Mouse (Mus musculus): ENCODE measurements around the gene Gm13287. TPM values are rescaled to one million over a fixed set of nuclear protein-coding genes. Genes with fewer than 3 reads are reported as not detected.

Gene Gm13287
- polyA plus RNA-seq, 2 experiments: not detected

DNA sequence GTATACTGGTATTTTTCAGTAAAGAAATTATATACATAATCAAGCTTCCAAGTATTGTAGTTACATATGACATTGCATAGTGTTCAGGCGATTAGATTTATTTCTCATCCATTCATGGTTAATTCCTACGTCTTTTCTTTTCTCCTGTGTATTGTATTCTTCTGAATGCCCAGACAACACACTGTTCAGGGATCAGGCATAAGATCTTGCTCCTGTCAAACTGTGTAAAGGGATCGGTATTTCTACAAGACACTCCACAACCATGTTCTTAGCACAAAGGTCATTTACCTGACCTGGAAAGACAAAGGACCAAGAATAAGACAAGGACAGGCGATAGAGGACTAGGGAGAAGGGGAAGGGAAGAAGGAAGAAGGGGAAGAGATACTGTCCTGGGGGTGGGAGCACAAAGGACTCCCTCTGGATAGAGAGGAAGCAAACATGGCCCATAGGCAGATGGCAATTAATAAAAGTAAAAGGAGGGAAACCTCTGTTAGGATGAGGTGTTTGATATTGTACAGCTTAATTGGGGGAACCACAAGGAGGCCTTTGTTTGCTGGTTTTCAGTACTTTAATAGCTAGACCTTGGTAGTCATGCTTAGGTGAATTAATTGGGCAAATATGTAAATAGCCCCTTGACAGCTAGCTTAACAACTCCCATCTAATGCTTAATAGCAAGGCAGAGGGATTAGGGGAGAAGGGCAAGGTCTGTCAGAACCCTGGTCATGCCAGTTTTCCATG, 48.1 kb downstream of the Gm13287 start:
- Histone ChIP-seq H3K9me3 (ENCODE audit: control insufficient read depth, low read length) (no peaks in the 10 kb centered on the region), H3K36me3 (replicated peaks; ENCODE audit: control insufficient read depth, insufficient read depth, low read depth) (no peaks in the 10 kb centered on the region), H3K4me1 (replicated peaks; ENCODE audit: control insufficient read depth in 2 of 2, insufficient read depth in 2 of 2, low read length in 1 of 2) (no peaks in the 10 kb centered on the region), H3K4me2 (ENCODE audit: low read depth) (no peak overlapping the region), H3K9ac (replicated peaks) (no peak overlapping the region), H3K27me3 (ENCODE audit: control insufficient read depth, insufficient read depth, low read length) (no peaks in the 10 kb centered on the region), H3K27ac (no peak overlapping the region), H3K4me3 (ENCODE audit: insufficient read depth in 1 of 2, low read depth in 2 of 2, low read length in 2 of 2) (no peak overlapping the region)
- 57% methylated on average over 4 of the region's 4 CpGs for WGBS (ENCODE audit: insufficient replicate concordance)
- TF ChIP-seq CTCF (IDR thresholded peaks at IDR 0.05; ENCODE audit: low read depth): no peak
- DNase-seq (ENCODE audit: low read depth in 3 of 3, low spot score in 3 of 3) (no peak), ATAC-seq (ENCODE audit: insufficient read depth) (no peak)

Other genes starting within 250 kb of the Gm13287 start
Only the 30 nearest of the 31 such genes appear.
- not detected in 2 replicates for gene Ifna14, start 231.5 kb upstream of the Gm13287 start, polyA plus RNA-seq (2012; rRNA removed)
- gene Ifna14, start 231.5 kb upstream of the Gm13287 start, polyA plus RNA-seq (2014; fragmentation: Nextera tagmentation; extraction: Ambion mirVana): not detected in 2 replicates
- gene Ifna9, start 210.9 kb upstream of the Gm13287 start, polyA plus RNA-seq (2012; rRNA removed): not detected in 2 replicates
- not detected in 2 replicates for gene Ifna9, start 210.9 kb upstream of the Gm13287 start, polyA plus RNA-seq (2014; fragmentation: Nextera tagmentation; extraction: Ambion mirVana)
- not detected in 2 replicates for gene Ifna12, start 199.9 kb upstream of the Gm13287 start, polyA plus RNA-seq (2012; rRNA removed)
- gene Ifna12, start 199.9 kb upstream of the Gm13287 start, polyA plus RNA-seq (2014; fragmentation: Nextera tagmentation; extraction: Ambion mirVana): not detected in 2 replicates
- not detected in 2 replicates for gene C87499, start 168.8 kb upstream of the Gm13287 start, polyA plus RNA-seq (2012; rRNA removed)
- gene C87499, start 168.8 kb upstream of the Gm13287 start, polyA plus RNA-seq (2014; fragmentation: Nextera tagmentation; extraction: Ambion mirVana): not detected in 2 replicates
- gene Ifna13, start 158.8 kb upstream of the Gm13287 start, polyA plus RNA-seq (2012; rRNA removed): not detected in 2 replicates
- not detected in 2 replicates for gene Ifna13, start 158.8 kb upstream of the Gm13287 start, polyA plus RNA-seq (2014; fragmentation: Nextera tagmentation; extraction: Ambion mirVana)
- not detected in 2 replicates for gene Ifna16, start 126.3 kb upstream of the Gm13287 start, polyA plus RNA-seq (2012; rRNA removed)
- not detected in 2 replicates for gene Ifna16, start 126.3 kb upstream of the Gm13287 start, polyA plus RNA-seq (2014; fragmentation: Nextera tagmentation; extraction: Ambion mirVana)
- not detected in 2 replicates for gene Ifna2, start 119.3 kb upstream of the Gm13287 start, polyA plus RNA-seq (2012; rRNA removed)
- not detected in 2 replicates for gene Ifna2, start 119.3 kb upstream of the Gm13287 start, polyA plus RNA-seq (2014; fragmentation: Nextera tagmentation; extraction: Ambion mirVana)
- gene Ifnab, start 111.9 kb upstream of the Gm13287 start, polyA plus RNA-seq (2012; rRNA removed): not detected in 2 replicates
- not detected in 2 replicates for gene Ifnab, start 111.9 kb upstream of the Gm13287 start, polyA plus RNA-seq (2014; fragmentation: Nextera tagmentation; extraction: Ambion mirVana)
- 0.08 and 0.13 TPM in 2 replicates for gene Gm26566, start 81.4 kb upstream of the Gm13287 start, polyA plus RNA-seq (2012; rRNA removed)
- 0.24 and 0.43 TPM in 2 replicates for gene Gm26566, start 81.4 kb upstream of the Gm13287 start, polyA plus RNA-seq (2014; fragmentation: Nextera tagmentation; extraction: Ambion mirVana)
- 6.4 and 9.1 TPM in 2 replicates for gene Klhl9, start 80.8 kb upstream of the Gm13287 start, polyA plus RNA-seq (2012; rRNA removed)
- gene Klhl9, start 80.8 kb upstream of the Gm13287 start, polyA plus RNA-seq (2014; fragmentation: Nextera tagmentation; extraction: Ambion mirVana): 26.5 and 28.1 TPM in 2 replicates
- not detected in 2 replicates for gene Gm13271, start 48.4 kb upstream of the Gm13287 start, polyA plus RNA-seq (2012; rRNA removed)
- not detected in 2 replicates for gene Gm13271, start 48.4 kb upstream of the Gm13287 start, polyA plus RNA-seq (2014; fragmentation: Nextera tagmentation; extraction: Ambion mirVana)
- gene Gm13283, start 43.1 kb upstream of the Gm13287 start, polyA plus RNA-seq (2012; rRNA removed): 0.02 TPM in 1 of 2 replicates, not detected in the other
- gene Gm13283, start 43.1 kb upstream of the Gm13287 start, polyA plus RNA-seq (2014; fragmentation: Nextera tagmentation; extraction: Ambion mirVana): 0.15 TPM in 1 of 2 replicates, not detected in the other
- gene Gm13290, start 29.4 kb upstream of the Gm13287 start, polyA plus RNA-seq (2012; rRNA removed): not detected in 2 replicates
- 0.14 TPM in 1 of 2 replicates, not detected in the other for gene Gm13290, start 29.4 kb upstream of the Gm13287 start, polyA plus RNA-seq (2014; fragmentation: Nextera tagmentation; extraction: Ambion mirVana)
- gene Gm13289, start 26.3 kb upstream of the Gm13287 start, polyA plus RNA-seq (2012; rRNA removed): not detected in 2 replicates
- gene Gm13289, start 26.3 kb upstream of the Gm13287 start, polyA plus RNA-seq (2014; fragmentation: Nextera tagmentation; extraction: Ambion mirVana): not detected in 2 replicates
- gene Gm13272, start 23.4 kb upstream of the Gm13287 start, polyA plus RNA-seq (2012; rRNA removed): not detected in 2 replicates
- gene Gm13272, start 23.4 kb upstream of the Gm13287 start, polyA plus RNA-seq (2014; fragmentation: Nextera tagmentation; extraction: Ambion mirVana): not detected in 2 replicates
- not detected in 2 replicates for gene Ifnz, start 21.1 kb upstream of the Gm13287 start, polyA plus RNA-seq (2012; rRNA removed)
- gene Ifnz, start 21.1 kb upstream of the Gm13287 start, polyA plus RNA-seq (2014; fragmentation: Nextera tagmentation; extraction: Ambion mirVana): not detected in 2 replicates
- gene Gm13276, start 17.5 kb upstream of the Gm13287 start, polyA plus RNA-seq (2012; rRNA removed): not detected in 2 replicates
- not detected in 2 replicates for gene Gm13276, start 17.5 kb upstream of the Gm13287 start, polyA plus RNA-seq (2014; fragmentation: Nextera tagmentation; extraction: Ambion mirVana)
- not detected in 2 replicates for gene Gm13277, start 14.6 kb upstream of the Gm13287 start, polyA plus RNA-seq (2012; rRNA removed)
- gene Gm13277, start 14.6 kb upstream of the Gm13287 start, polyA plus RNA-seq (2014; fragmentation: Nextera tagmentation; extraction: Ambion mirVana): not detected in 2 replicates
- gene Gm13278, start 11.7 kb upstream of the Gm13287 start, polyA plus RNA-seq (2012; rRNA removed): not detected in 2 replicates
- gene Gm13278, start 11.7 kb upstream of the Gm13287 start, polyA plus RNA-seq (2014; fragmentation: Nextera tagmentation; extraction: Ambion mirVana): not detected in 2 replicates
- gene Gm13275, start 8.8 kb upstream of the Gm13287 start, polyA plus RNA-seq (2012; rRNA removed): not detected in 2 replicates
- not detected in 2 replicates for gene Gm13275, start 8.8 kb upstream of the Gm13287 start, polyA plus RNA-seq (2014; fragmentation: Nextera tagmentation; extraction: Ambion mirVana)
- not detected in 2 replicates for gene Gm13279, start 5.9 kb upstream of the Gm13287 start, polyA plus RNA-seq (2012; rRNA removed)
- not detected in 2 replicates for gene Gm13279, start 5.9 kb upstream of the Gm13287 start, polyA plus RNA-seq (2014; fragmentation: Nextera tagmentation; extraction: Ambion mirVana)
- not detected in 2 replicates for gene Gm13285, start 3.6 kb upstream of the Gm13287 start, polyA plus RNA-seq (2012; rRNA removed)
- 0.14 TPM in 1 of 2 replicates, not detected in the other for gene Gm13285, start 3.6 kb upstream of the Gm13287 start, polyA plus RNA-seq (2014; fragmentation: Nextera tagmentation; extraction: Ambion mirVana)
- not detected in 2 replicates for gene Gm13288, start 2.3 kb downstream of the Gm13287 start, polyA plus RNA-seq (2012; rRNA removed)
- not detected in 2 replicates for gene Gm13288, start 2.3 kb downstream of the Gm13287 start, polyA plus RNA-seq (2014; fragmentation: Nextera tagmentation; extraction: Ambion mirVana)
- not detected in 2 replicates for gene Ifna7, start 13.0 kb downstream of the Gm13287 start, polyA plus RNA-seq (2012; rRNA removed)
- not detected in 2 replicates for gene Ifna7, start 13.0 kb downstream of the Gm13287 start, polyA plus RNA-seq (2014; fragmentation: Nextera tagmentation; extraction: Ambion mirVana)
- gene Ifna11, start 16.7 kb downstream of the Gm13287 start, polyA plus RNA-seq (2012; rRNA removed): not detected in 2 replicates
- gene Ifna11, start 16.7 kb downstream of the Gm13287 start, polyA plus RNA-seq (2014; fragmentation: Nextera tagmentation; extraction: Ambion mirVana): not detected in 2 replicates
- gene Ifna6, start 24.2 kb downstream of the Gm13287 start, polyA plus RNA-seq (2012; rRNA removed): not detected in 2 replicates
- not detected in 2 replicates for gene Ifna6, start 24.2 kb downstream of the Gm13287 start, polyA plus RNA-seq (2014; fragmentation: Nextera tagmentation; extraction: Ambion mirVana)
- not detected in 2 replicates for gene Ifna5, start 32.3 kb downstream of the Gm13287 start, polyA plus RNA-seq (2012; rRNA removed)
- not detected in 2 replicates for gene Ifna5, start 32.3 kb downstream of the Gm13287 start, polyA plus RNA-seq (2014; fragmentation: Nextera tagmentation; extraction: Ambion mirVana)
- gene Ifna4, start 38.6 kb downstream of the Gm13287 start, polyA plus RNA-seq (2012; rRNA removed): not detected in 2 replicates
- gene Ifna4, start 38.6 kb downstream of the Gm13287 start, polyA plus RNA-seq (2014; fragmentation: Nextera tagmentation; extraction: Ambion mirVana): not detected in 2 replicates
- gene Ifna1, start 46.8 kb downstream of the Gm13287 start, polyA plus RNA-seq (2012; rRNA removed): not detected in 2 replicates
- gene Ifna1, start 46.8 kb downstream of the Gm13287 start, polyA plus RNA-seq (2014; fragmentation: Nextera tagmentation; extraction: Ambion mirVana): not detected in 2 replicates
- gene Ifne, start 76.9 kb downstream of the Gm13287 start, polyA plus RNA-seq (2012; rRNA removed): not detected in 2 replicates
- gene Ifne, start 76.9 kb downstream of the Gm13287 start, polyA plus RNA-seq (2014; fragmentation: Nextera tagmentation; extraction: Ambion mirVana): not detected in 2 replicates

All from liver, embryonic 14.5 days (tissue).